Mouse (Mus musculus) embryonic fibroblast, embryonic 13.5 days (primary cell): ENCODE results near the gene Hoxd3.

Source experiments
- CTCF ChIP-seq: IDR thresholded peaks from 2 replicates; pipeline ENCODE4 v1.5.1; 2011; ENCODE audit warnings: mild to moderate bottlenecking, control low read depth, low read length, moderate library complexity, borderline replicate concordance; ENCODE audit not compliant: insufficient read depth
- POLR2A ChIP-seq: IDR thresholded peaks from 2 replicates; pipeline ENCODE4 v1.6.1; 2011; ENCODE audit warnings: low read depth, mild to moderate bottlenecking, control low read depth, low read length, moderate library complexity

GRCm38 (mm10) chr2:74694066-74694465, 17.7 kb upstream of the Hoxd3 start:
- no peak for TF ChIP-seq CTCF
- no peak for TF ChIP-seq POLR2A
